In the genomic region with DNA sequence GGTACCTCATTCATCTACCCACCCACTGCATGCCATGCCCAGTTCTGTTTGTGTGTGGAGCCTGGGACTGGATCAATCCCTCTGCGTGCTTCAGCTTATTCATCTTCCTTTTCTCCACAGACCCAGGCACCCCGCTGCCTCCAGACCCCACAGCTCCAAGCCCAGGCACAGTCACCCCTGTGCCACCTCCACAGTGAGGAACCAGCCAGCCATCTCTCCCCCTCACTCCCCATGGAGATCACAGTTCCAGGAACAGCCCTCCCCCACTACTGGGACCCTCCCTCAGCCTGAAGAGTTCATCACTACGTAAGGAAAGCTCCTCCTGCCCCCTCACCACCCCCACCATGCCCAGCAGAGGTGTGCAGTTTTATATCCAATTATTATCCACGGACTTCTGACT, we compare ENCODE assay signal across 11 mouse cellular contexts. TPM values are rescaled to one million over a fixed set of nuclear protein-coding genes. Genes with fewer than 3 reads are reported as not detected.
A peak's percentile ranks its signal among the peaks of the same experiment; 100 is the strongest.
DNase-seq lines count a peak whose midpoint lies in the region; ATAC-seq lines count a peak whose summit lies in the region.
"Had no signal": no experiment of that assay in that cellular context is flagged by ENCODE, and none has a peak within 500 bp of the region (broad histone marks: within the 10 kb centered on the region; RNA-seq: fewer than 3 reads in every experiment).

No protein-coding gene starts in this region.

- 74% methylated on average over 4 of the region's 4 CpGs for WGBS in kidney, embryonic 16.5 days
- 70% methylated on average over 4 of the region's 4 CpGs for WGBS in intestine, embryonic 14.5 days
- WGBS in stomach, embryonic 15.5 days, result 70% methylated on average over 4 of the region's 4 CpGs
- WGBS in forebrain, embryonic 16.5 days, result 84% methylated on average over 4 of the region's 4 CpGs

- no peak for ATAC-seq in kidney, embryonic 16.5 days (ENCODE audit: low FRiP score, low TSS enrichment)
- no peak for ATAC-seq in intestine, embryonic 14.5 days (replicated peaks; ENCODE audit: low FRiP score, low TSS enrichment, low read depth)
- no peak for ATAC-seq in stomach, embryonic 15.5 days (ENCODE audit: insufficient read depth, low FRiP score, low read depth)
- no peak for ATAC-seq in forebrain, embryonic 16.5 days

- H3K9ac ChIP-seq in kidney, embryonic 16.5 days (replicated peaks; ENCODE audit: low read length), result no peak overlapping the region
- no peak overlapping the region for H3K9ac ChIP-seq in intestine, embryonic 14.5 days (ENCODE audit: low read length)
- no peak overlapping the region for H3K9ac ChIP-seq in stomach, embryonic 15.5 days
- H3K9ac ChIP-seq in forebrain, embryonic 16.5 days (replicated peaks; ENCODE audit: low read depth, low read length), result no peak overlapping the region
- H3K9ac ChIP-seq: hindbrain, embryonic 14.5 days had no signal

- H3K27me3 ChIP-seq in kidney, embryonic 16.5 days (ENCODE audit: insufficient read depth, low read length), result no peaks in the 10 kb centered on the region
- no peaks in the 10 kb centered on the region for H3K27me3 ChIP-seq in intestine, embryonic 14.5 days (replicated peaks; ENCODE audit: control insufficient read depth, insufficient read depth, low read length)
- no peaks in the 10 kb centered on the region for H3K27me3 ChIP-seq in stomach, embryonic 15.5 days (replicated peaks)
- H3K27me3 ChIP-seq in forebrain, embryonic 16.5 days (replicated peaks; ENCODE audit: control insufficient read depth, insufficient read depth, low read length), result no peaks in the 10 kb centered on the region
- H3K27me3 ChIP-seq: limb, embryonic 12.5 days had no signal

- DNase-seq in cerebellum, postnatal 10 days, result peak; percentile 26 to 32
- DNase-seq in cerebellum, postnatal 25 days, result no peak
- DNase-seq in kidney, adult 9 months, result no peak
- no peak for DNase-seq in intestine, embryonic 14.5 days (ENCODE audit: low spot score)
- DNase-seq: cerebellum, adult 18-20 months; lung, postnatal 14 days had no signal

- 0 out of 2 replicates have a peak overlapping the region, but pooled peaks have one; percentile 13 for H3K27ac ChIP-seq in kidney, embryonic 16.5 days (ENCODE audit: low read length)
- H3K27ac ChIP-seq in intestine, embryonic 14.5 days (ENCODE audit: low read depth), result peak overlapping the region; percentile 33
- H3K27ac ChIP-seq in stomach, embryonic 15.5 days, result peak overlapping the region; percentile 99; the same call in 1 of the 2 replicates
- H3K27ac ChIP-seq in forebrain, embryonic 16.5 days (ENCODE audit: low read length), result no peak overlapping the region
- H3K27ac ChIP-seq: hindbrain, embryonic 14.5 days; limb, embryonic 12.5 days had no signal

- H3K9me3 ChIP-seq in kidney, embryonic 16.5 days (ENCODE audit: low read length), result no peaks in the 10 kb centered on the region
- H3K9me3 ChIP-seq in intestine, embryonic 14.5 days (ENCODE audit: control insufficient read depth, low read length), result no peaks in the 10 kb centered on the region
- no peaks in the 10 kb centered on the region for H3K9me3 ChIP-seq in stomach, embryonic 15.5 days
- no peaks in the 10 kb centered on the region for H3K9me3 ChIP-seq in forebrain, embryonic 16.5 days (ENCODE audit: control insufficient read depth, low read length)
- H3K9me3 ChIP-seq: limb, embryonic 12.5 days had no signal

- peaks cover 30% of the 10 kb centered on the region for H3K4me1 ChIP-seq in kidney, embryonic 16.5 days (ENCODE audit: insufficient read depth, low read length)
- peaks cover 14% of the 10 kb centered on the region; the same call in 1 of the 2 replicates for H3K4me1 ChIP-seq in intestine, embryonic 14.5 days (replicated peaks; ENCODE audit: control insufficient read depth, insufficient read depth, low read length)
- H3K4me1 ChIP-seq in stomach, embryonic 15.5 days, result peaks cover 28% of the 10 kb centered on the region
- H3K4me1 ChIP-seq in forebrain, embryonic 16.5 days (replicated peaks; ENCODE audit: control insufficient read depth, insufficient read depth, low read length), result peaks cover 20% of the 10 kb centered on the region

- peaks cover 63% of the 10 kb centered on the region for H3K36me3 ChIP-seq in kidney, embryonic 16.5 days (ENCODE audit: insufficient read depth, low read length)
- H3K36me3 ChIP-seq in intestine, embryonic 14.5 days (ENCODE audit: control insufficient read depth, insufficient read depth, low read length), result peaks cover 76% of the 10 kb centered on the region
- H3K36me3 ChIP-seq in stomach, embryonic 15.5 days, result peaks cover 67% of the 10 kb centered on the region
- peaks cover 44% of the 10 kb centered on the region for H3K36me3 ChIP-seq in forebrain, embryonic 16.5 days (ENCODE audit: control insufficient read depth, insufficient read depth)

- H3K4me2 ChIP-seq in kidney, embryonic 16.5 days (replicated peaks; ENCODE audit: low read depth, low read length), result no peak overlapping the region
- no peak overlapping the region for H3K4me2 ChIP-seq in intestine, embryonic 14.5 days (ENCODE audit: low read length)
- no peak overlapping the region for H3K4me2 ChIP-seq in stomach, embryonic 15.5 days
- no peak overlapping the region for H3K4me2 ChIP-seq in forebrain, embryonic 16.5 days (ENCODE audit: low read length)
- H3K4me2 ChIP-seq: hindbrain, embryonic 14.5 days; limb, embryonic 12.5 days had no signal

- no peak overlapping the region for H3K4me3 ChIP-seq in kidney, embryonic 16.5 days (ENCODE audit: low read length)
- H3K4me3 ChIP-seq in intestine, embryonic 14.5 days (ENCODE audit: low read depth, low read length), result no peak overlapping the region
- no peak overlapping the region for H3K4me3 ChIP-seq in stomach, embryonic 15.5 days (replicated peaks)
- no peak overlapping the region for H3K4me3 ChIP-seq in forebrain, embryonic 16.5 days (replicated peaks; ENCODE audit: low read length)
- H3K4me3 ChIP-seq: limb, embryonic 12.5 days had no signal

RNA-seq across cellular contexts. Expression of a gene that starts 5.2 kb away (rescaled TPM):
- polyA plus RNA-seq in kidney, embryonic 16.5 days (2015; fragmentation: Nextera tagmentation; extraction: Ambion mirVana), result 1,255 and 1,413 TPM in 2 replicates
- 1,777 and 1,828 TPM in 2 replicates for polyA plus RNA-seq in intestine, embryonic 14.5 days (2014; fragmentation: Nextera tagmentation; extraction: Ambion mirVana)
- 1,838 and 1,873 TPM in 2 replicates for polyA plus RNA-seq in stomach, embryonic 15.5 days (2015; fragmentation: Nextera tagmentation; extraction: Ambion mirVana)
- 599 and 678 TPM in 2 replicates for polyA plus RNA-seq in forebrain, embryonic 16.5 days (2015; fragmentation: Nextera tagmentation; extraction: Ambion mirVana)

RNA-seq across cellular contexts. Expression of a gene that starts 9.7 kb away (rescaled TPM):
- 4.2 and 5.7 TPM in 2 replicates for polyA plus RNA-seq in kidney, embryonic 16.5 days (2015; fragmentation: Nextera tagmentation; extraction: Ambion mirVana)
- polyA plus RNA-seq in intestine, embryonic 14.5 days (2014; fragmentation: Nextera tagmentation; extraction: Ambion mirVana), result 3.1 TPM in 2 replicates
- 3.0 and 3.4 TPM in 2 replicates for polyA plus RNA-seq in stomach, embryonic 15.5 days (2015; fragmentation: Nextera tagmentation; extraction: Ambion mirVana)
- polyA plus RNA-seq in forebrain, embryonic 16.5 days (2015; fragmentation: Nextera tagmentation; extraction: Ambion mirVana), result 5.4 and 5.9 TPM in 2 replicates

RNA-seq across cellular contexts. Expression of a gene that starts 29.7 kb away (rescaled TPM):
- 64.5 and 75.9 TPM in 2 replicates for polyA plus RNA-seq in kidney, embryonic 16.5 days (2015; fragmentation: Nextera tagmentation; extraction: Ambion mirVana)
- 71.9 and 82.2 TPM in 2 replicates for polyA plus RNA-seq in intestine, embryonic 14.5 days (2014; fragmentation: Nextera tagmentation; extraction: Ambion mirVana)
- 63.1 and 70.0 TPM in 2 replicates for polyA plus RNA-seq in stomach, embryonic 15.5 days (2015; fragmentation: Nextera tagmentation; extraction: Ambion mirVana)
- polyA plus RNA-seq in forebrain, embryonic 16.5 days (2015; fragmentation: Nextera tagmentation; extraction: Ambion mirVana), result 215 and 217 TPM in 2 replicates

RNA-seq across cellular contexts. Expression of a gene that starts 36.9 kb away (rescaled TPM):
- 23.2 and 24.2 TPM in 2 replicates for polyA plus RNA-seq in kidney, embryonic 16.5 days (2015; fragmentation: Nextera tagmentation; extraction: Ambion mirVana)
- polyA plus RNA-seq in intestine, embryonic 14.5 days (2014; fragmentation: Nextera tagmentation; extraction: Ambion mirVana), result 27.3 and 28.0 TPM in 2 replicates
- polyA plus RNA-seq in stomach, embryonic 15.5 days (2015; fragmentation: Nextera tagmentation; extraction: Ambion mirVana), result 28.8 and 32.1 TPM in 2 replicates
- polyA plus RNA-seq in forebrain, embryonic 16.5 days (2015; fragmentation: Nextera tagmentation; extraction: Ambion mirVana), result 9.0 and 9.6 TPM in 2 replicates

RNA-seq across cellular contexts. Expression of a gene that starts 58.8 kb away (rescaled TPM):
- polyA plus RNA-seq in kidney, embryonic 16.5 days (2015; fragmentation: Nextera tagmentation; extraction: Ambion mirVana), result 16.2 and 16.6 TPM in 2 replicates
- 11.3 TPM in 2 replicates for polyA plus RNA-seq in intestine, embryonic 14.5 days (2014; fragmentation: Nextera tagmentation; extraction: Ambion mirVana)
- 12.1 and 12.4 TPM in 2 replicates for polyA plus RNA-seq in stomach, embryonic 15.5 days (2015; fragmentation: Nextera tagmentation; extraction: Ambion mirVana)
- polyA plus RNA-seq in forebrain, embryonic 16.5 days (2015; fragmentation: Nextera tagmentation; extraction: Ambion mirVana), result 20.9 and 21.7 TPM in 2 replicates

Comparison
In these comparisons a context has a peak if more than half of its experiments do, and no peak if none do; other contexts are left out.
1. DNase-seq: peak in cerebellum, postnatal 10 days (2 of 2); none in cerebellum, postnatal 25 days (0 of 2), kidney, adult 9 months (single experiment) and intestine, embryonic 14.5 days (single experiment).